Mouse (Mus musculus): ENCODE measurements at regions not wholly inside any gene's neighbourhood (a gene's known extent, or its start where the extent isn't known, plus 50 kb on each side); places are given as distances from the start of the nearest gene placed in this dataset.

GRCm38 (mm10) chr6:100143586-100144301, 143.5 kb downstream of the Rybp start:
- peak; percentile 56 to 65 for DNase-seq (ENCODE audit: extremely low spot score in 1 of 2, low spot score in 1 of 2)

GRCm38 (mm10) chr6:100141225-100141624, 146.1 kb downstream of the Rybp start:
- no peak for DNase-seq (ENCODE audit: extremely low spot score in 1 of 2, low spot score in 1 of 2)

- no peak for DNase-seq (ENCODE audit: extremely low spot score in 1 of 2, low spot score in 1 of 2)
These were observed 146.6 kb downstream of the Rybp start for GRCm38 (mm10) chr6:100140581-100141114.

GRCm38 (mm10) chr6:100139809-100140208, 147.5 kb downstream of the Rybp start:
- DNase-seq (ENCODE audit: extremely low spot score in 1 of 2, low spot score in 1 of 2): no peak

- DNase-seq (ENCODE audit: extremely low spot score in 1 of 2, low spot score in 1 of 2): no peak
These were observed 148.6 kb downstream of the Rybp start for GRCm38 (mm10) chr6:100138659-100139058.

GRCm38 (mm10) chr6:100135177-100135576, 152.1 kb downstream of the Rybp start:
- no peak for DNase-seq (ENCODE audit: extremely low spot score in 1 of 2, low spot score in 1 of 2)

- no peak for DNase-seq (ENCODE audit: extremely low spot score in 1 of 2, low spot score in 1 of 2)
These were observed 153.3 kb downstream of the Rybp start for GRCm38 (mm10) chr6:100133970-100134369.

- no peak for DNase-seq (ENCODE audit: extremely low spot score in 1 of 2, low spot score in 1 of 2)
These were observed 154.2 kb downstream of the Rybp start for GRCm38 (mm10) chr6:100132916-100133600.

GRCm38 (mm10) chr6:100127221-100128143, 159.8 kb downstream of the Rybp start:
- peak; percentile 62 to 74 for DNase-seq (ENCODE audit: extremely low spot score in 1 of 2, low spot score in 1 of 2)

- no peak for DNase-seq (ENCODE audit: extremely low spot score in 1 of 2, low spot score in 1 of 2)
These were observed 160.5 kb downstream of the Rybp start for GRCm38 (mm10) chr6:100126736-100127135.

- no peak for DNase-seq (ENCODE audit: extremely low spot score in 1 of 2, low spot score in 1 of 2)
These were observed 161.0 kb downstream of the Rybp start for GRCm38 (mm10) chr6:100126326-100126725.

GRCm38 (mm10) chr6:100121240-100121639, 166.0 kb downstream of the Rybp start:
- no peak for DNase-seq (ENCODE audit: extremely low spot score in 1 of 2, low spot score in 1 of 2)

GRCm38 (mm10) chr6:100120017-100120944, 167.0 kb downstream of the Rybp start:
- no peak for DNase-seq (ENCODE audit: extremely low spot score in 1 of 2, low spot score in 1 of 2)

GRCm38 (mm10) chr6:100117084-100117483, 170.2 kb downstream of the Rybp start:
- DNase-seq (ENCODE audit: extremely low spot score in 1 of 2, low spot score in 1 of 2): no peak

GRCm38 (mm10) chr6:100113393-100114137, 173.7 kb downstream of the Rybp start:
- DNase-seq (ENCODE audit: extremely low spot score in 1 of 2, low spot score in 1 of 2): no peak

- DNase-seq (ENCODE audit: extremely low spot score in 1 of 2, low spot score in 1 of 2): no peak
These were observed 176.2 kb downstream of the Rybp start for GRCm38 (mm10) chr6:100110981-100111660.

- no peak for DNase-seq (ENCODE audit: extremely low spot score in 1 of 2, low spot score in 1 of 2)
These were observed 177.3 kb downstream of the Rybp start for GRCm38 (mm10) chr6:100109979-100110378.

GRCm38 (mm10) chr6:100109351-100109750, 177.9 kb downstream of the Rybp start:
- no peak for DNase-seq (ENCODE audit: extremely low spot score in 1 of 2, low spot score in 1 of 2)

Data from layer of hippocampus, postnatal 25 days (tissue).